Mouse (Mus musculus) gastrocnemius, postnatal 4 days (tissue): ENCODE results near the gene Stfa3. TPM values are rescaled to one million over a fixed set of nuclear protein-coding genes. Genes with fewer than 3 reads are reported as not detected.

Source experiments
- total RNA-seq, 2 experiments: library from RNA; stranded (reverse); gene quantifications; 2 replicates each; pipeline ENCODE4 v1.2.3; 2021

Gene Stfa3
- total RNA-seq, 2 experiments from 2014 or later = 1.3 to 8.3 TPM

Other genes starting within 250 kb of the Stfa3 start
- gene Gm5416, start 245.0 kb downstream of the Stfa3 start, total RNA-seq = not detected
- gene 2010005H15Rik, start 233.9 kb downstream of the Stfa3 start, total RNA-seq = under 1 TPM in 1 of 2 experiments, not detected in 1; 0.65 TPM
- 1 to 10 TPM; 1.6 to 5.6 TPM for gene Stfa1, start 178.4 kb downstream of the Stfa3 start, total RNA-seq
- not detected for gene BC117090, start 121.1 kb downstream of the Stfa3 start, total RNA-seq
- gene BC100530, start 87.6 kb downstream of the Stfa3 start, total RNA-seq = 1 to 10 TPM; 1.9 to 7.0 TPM
- 1 to 10 TPM in 1 of 2 experiments, not detected in 1; 3.1 TPM for gene Stfa2, start 46.9 kb downstream of the Stfa3 start, total RNA-seq
- gene Casr, start 106.7 kb upstream of the Stfa3 start, total RNA-seq = under 1 TPM; 0.31 to 0.32 TPM
- gene Cd86, start 210.7 kb upstream of the Stfa3 start, total RNA-seq = 1 to 10 TPM; 1.9 to 2.3 TPM
- not detected for gene Ildr1, start 238.6 kb upstream of the Stfa3 start, total RNA-seq